Mouse (Mus musculus) frontal cortex, postnatal 10 days (tissue): ENCODE measurements at regions not wholly inside any gene's neighbourhood (a gene's known extent, or its start where the extent isn't known, plus 50 kb on each side); places are given as distances from the start of the nearest gene placed in this dataset.

Experiments used
- DNase-seq, 2 experiments: peaks; one replicate each; pipeline ENCODE4 v3.0.0; 2022; ENCODE audit warnings: low spot score in 2 of 2, mixed read lengths in 1 of 2

- peak; percentile 6 to 11 for DNase-seq
These were observed 2888.9 kb upstream of the Lrrc6 start for GRCm38 (mm10) chr15:69389575-69389974.

- DNase-seq = peak in 1 of 2 experiments; percentile 11
These were observed 2886.8 kb upstream of the Lrrc6 start for GRCm38 (mm10) chr15:69387466-69387865.

- DNase-seq = no peak
These were observed 2864.7 kb upstream of the Lrrc6 start for GRCm38 (mm10) chr15:69365440-69365839.

- DNase-seq = no peak
These were observed 2849.5 kb upstream of the Lrrc6 start for GRCm38 (mm10) chr15:69350053-69350739.

- no peak for DNase-seq
These were observed 2845.4 kb upstream of the Lrrc6 start for GRCm38 (mm10) chr15:69346065-69346464.

- DNase-seq = no peak
These were observed 2842.0 kb upstream of the Lrrc6 start for GRCm38 (mm10) chr15:69342759-69343158.

- DNase-seq = no peak
These were observed 2835.8 kb upstream of the Lrrc6 start for GRCm38 (mm10) chr15:69336491-69336890.

- DNase-seq = no peak
These were observed 2825.8 kb upstream of the Lrrc6 start for GRCm38 (mm10) chr15:69326537-69326936.

GRCm38 (mm10) chr15:69303100-69303499 lies 2802.4 kb upstream of the Lrrc6 start:
- no peak for DNase-seq

- no peak for DNase-seq
These were observed 2790.6 kb upstream of the Lrrc6 start for GRCm38 (mm10) chr15:69291273-69291672.

GRCm38 (mm10) chr15:69275546-69276255 lies 2775.0 kb upstream of the Lrrc6 start:
- DNase-seq = no peak

- DNase-seq = no peak
These were observed 2773.6 kb upstream of the Lrrc6 start for GRCm38 (mm10) chr15:69274225-69274766.

GRCm38 (mm10) chr15:69273518-69273917 lies 2772.8 kb upstream of the Lrrc6 start:
- no peak for DNase-seq

GRCm38 (mm10) chr15:69261940-69262339 lies 2761.2 kb upstream of the Lrrc6 start:
- no peak for DNase-seq

GRCm38 (mm10) chr15:69257161-69257778 lies 2756.6 kb upstream of the Lrrc6 start:
- no peak for DNase-seq

- no peak for DNase-seq
These were observed 2753.0 kb upstream of the Lrrc6 start for GRCm38 (mm10) chr15:69253698-69254097.

GRCm38 (mm10) chr15:69252095-69252494 lies 2751.4 kb upstream of the Lrrc6 start:
- no peak for DNase-seq

- peak; percentile 15 to 44 for DNase-seq
These were observed 2745.7 kb upstream of the Lrrc6 start for GRCm38 (mm10) chr15:69246190-69246966.

GRCm38 (mm10) chr15:69235271-69235670 lies 2734.6 kb upstream of the Lrrc6 start:
- no peak for DNase-seq

- DNase-seq = no peak
These were observed 2724.2 kb upstream of the Lrrc6 start for GRCm38 (mm10) chr15:69224619-69225587.

- DNase-seq = no peak
These were observed 2722.7 kb upstream of the Lrrc6 start for GRCm38 (mm10) chr15:69223411-69223810.
